Mouse (Mus musculus): ENCODE measurements at regions not wholly inside any gene's neighbourhood (a gene's known extent, or its start where the extent isn't known, plus 50 kb on each side); places are given as distances from the start of the nearest gene placed in this dataset.

GRCm38 (mm10) chr14:105779349-105779748, 117.3 kb downstream of the Spry2 start:
- no peak overlapping the region for H3K4me3 ChIP-seq (ENCODE audit: low read depth, low read length)
- no peaks in the 10 kb centered on the region for H3K9me3 ChIP-seq (replicated peaks; ENCODE audit: control insufficient read depth, insufficient read depth, low read length, poor library complexity, severe bottlenecking)
- H3K9ac ChIP-seq (ENCODE audit: low read depth, poor library complexity, severe bottlenecking), result no peak overlapping the region
- H3K36me3 ChIP-seq (ENCODE audit: control insufficient read depth, insufficient read depth, low read length, poor library complexity, severe bottlenecking), result no peaks in the 10 kb centered on the region
- TF ChIP-seq POLR2A (IDR thresholded peaks at IDR 0.05; ENCODE audit: insufficient read depth, low read length), result no peak
- no peak for TF ChIP-seq EP300 (IDR thresholded peaks at IDR 0.05; ENCODE audit: insufficient read depth, low read depth, low read length)
- TF ChIP-seq CTCF (IDR thresholded peaks at IDR 0.05; ENCODE audit: low read depth, low read length), result no peak
- H3K27me3 ChIP-seq (ENCODE audit: control insufficient read depth, insufficient read depth, low read length, poor library complexity, severe bottlenecking), result no peaks in the 10 kb centered on the region
- H3K4me1 ChIP-seq (ENCODE audit: control insufficient read depth, insufficient read depth, low read length), result no peaks in the 10 kb centered on the region
- H3K27ac ChIP-seq (ENCODE audit: insufficient read depth, low read length), result no peak overlapping the region

- H3K27ac ChIP-seq (ENCODE audit: insufficient read depth, low read length), result no peak overlapping the region
- no peaks in the 10 kb centered on the region for H3K36me3 ChIP-seq (ENCODE audit: control insufficient read depth, insufficient read depth, low read length, poor library complexity, severe bottlenecking)
- H3K9ac ChIP-seq (ENCODE audit: low read depth, poor library complexity, severe bottlenecking), result no peak overlapping the region
- TF ChIP-seq POLR2A (IDR thresholded peaks at IDR 0.05; ENCODE audit: insufficient read depth, low read length) (no peak), EP300 (IDR thresholded peaks at IDR 0.05; ENCODE audit: insufficient read depth, low read depth, low read length) (no peak), CTCF (IDR thresholded peaks at IDR 0.05; ENCODE audit: low read depth, low read length) (no peak)
- no peaks in the 10 kb centered on the region for H3K9me3 ChIP-seq (replicated peaks; ENCODE audit: control insufficient read depth, insufficient read depth, low read length, poor library complexity, severe bottlenecking)
- H3K4me3 ChIP-seq (ENCODE audit: low read depth, low read length), result no peak overlapping the region
- H3K27me3 ChIP-seq (ENCODE audit: control insufficient read depth, insufficient read depth, low read length, poor library complexity, severe bottlenecking), result no peaks in the 10 kb centered on the region
- no peaks in the 10 kb centered on the region for H3K4me1 ChIP-seq (ENCODE audit: control insufficient read depth, insufficient read depth, low read length)
These were observed 122.9 kb downstream of the Spry2 start for GRCm38 (mm10) chr14:105773674-105774073.

DNA sequence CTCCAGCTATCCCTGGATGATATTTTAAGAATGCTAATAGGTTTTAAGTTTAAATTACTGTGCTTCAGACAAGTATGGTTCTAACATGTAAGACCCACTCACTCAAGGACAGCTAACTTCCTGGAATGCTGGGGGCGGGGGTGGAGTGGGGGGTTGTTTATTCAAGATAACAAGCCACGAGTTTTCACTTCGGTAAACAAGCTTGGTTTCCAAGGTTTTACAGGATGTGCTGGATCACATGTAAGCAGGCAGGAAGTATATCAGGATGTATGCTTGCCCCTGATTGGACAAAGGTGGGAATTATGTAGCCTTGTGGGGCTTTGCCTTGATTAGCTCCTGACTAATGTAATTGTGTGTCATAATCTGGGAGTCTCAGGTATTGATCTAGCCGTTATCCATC, 129.5 kb downstream of the Spry2 start:
- no peak overlapping the region for H3K9ac ChIP-seq (ENCODE audit: low read depth, poor library complexity, severe bottlenecking)
- no peaks in the 10 kb centered on the region for H3K27me3 ChIP-seq (ENCODE audit: control insufficient read depth, insufficient read depth, low read length, poor library complexity, severe bottlenecking)
- TF ChIP-seq EP300 (IDR thresholded peaks at IDR 0.05; ENCODE audit: insufficient read depth, low read depth, low read length), result no peak
- TF ChIP-seq CTCF (IDR thresholded peaks at IDR 0.05; ENCODE audit: low read depth, low read length), result no peak
- TF ChIP-seq POLR2A (IDR thresholded peaks at IDR 0.05; ENCODE audit: insufficient read depth, low read length), result no peak
- no peaks in the 10 kb centered on the region for H3K4me1 ChIP-seq (ENCODE audit: control insufficient read depth, insufficient read depth, low read length)
- H3K9me3 ChIP-seq (replicated peaks; ENCODE audit: control insufficient read depth, insufficient read depth, low read length, poor library complexity, severe bottlenecking), result 0 out of 2 replicates have a peak, but pooled peaks cover 2% of the 10 kb centered on the region
- no peaks in the 10 kb centered on the region for H3K36me3 ChIP-seq (ENCODE audit: control insufficient read depth, insufficient read depth, low read length, poor library complexity, severe bottlenecking)
- no peak overlapping the region for H3K27ac ChIP-seq (ENCODE audit: insufficient read depth, low read length)
- no peak overlapping the region for H3K4me3 ChIP-seq (ENCODE audit: low read depth, low read length)

GRCm38 (mm10) chr14:105752509-105753375, 143.9 kb downstream of the Spry2 start:
- TF ChIP-seq EP300 (IDR thresholded peaks at IDR 0.05; ENCODE audit: insufficient read depth, low read depth, low read length), result no peak
- no peak for TF ChIP-seq CTCF (IDR thresholded peaks at IDR 0.05; ENCODE audit: low read depth, low read length)
- no peak for TF ChIP-seq POLR2A (IDR thresholded peaks at IDR 0.05; ENCODE audit: insufficient read depth, low read length)
- Histone ChIP-seq H3K4me3 (ENCODE audit: low read depth, low read length) (no peak overlapping the region), H3K4me1 (ENCODE audit: control insufficient read depth, insufficient read depth, low read length) (peaks cover 3% of the 10 kb centered on the region), H3K27me3 (ENCODE audit: control insufficient read depth, insufficient read depth, low read length, poor library complexity, severe bottlenecking) (no peaks in the 10 kb centered on the region), H3K36me3 (ENCODE audit: control insufficient read depth, insufficient read depth, low read length, poor library complexity, severe bottlenecking) (no peaks in the 10 kb centered on the region), H3K9me3 (replicated peaks; ENCODE audit: control insufficient read depth, insufficient read depth, low read length, poor library complexity, severe bottlenecking) (0 out of 2 replicates have a peak, but pooled peaks cover 3% of the 10 kb centered on the region), H3K9ac (ENCODE audit: low read depth, poor library complexity, severe bottlenecking) (no peak overlapping the region), H3K27ac (ENCODE audit: insufficient read depth, low read length) (no peak overlapping the region)

GRCm38 (mm10) chr14:105751762-105752161, 144.9 kb downstream of the Spry2 start:
- Histone ChIP-seq H3K27me3 (ENCODE audit: control insufficient read depth, insufficient read depth, low read length, poor library complexity, severe bottlenecking) (no peaks in the 10 kb centered on the region), H3K9me3 (replicated peaks; ENCODE audit: control insufficient read depth, insufficient read depth, low read length, poor library complexity, severe bottlenecking) (no peaks in the 10 kb centered on the region), H3K27ac (ENCODE audit: insufficient read depth, low read length) (no peak overlapping the region), H3K36me3 (ENCODE audit: control insufficient read depth, insufficient read depth, low read length, poor library complexity, severe bottlenecking) (no peaks in the 10 kb centered on the region), H3K9ac (ENCODE audit: low read depth, poor library complexity, severe bottlenecking) (no peak overlapping the region), H3K4me1 (ENCODE audit: control insufficient read depth, insufficient read depth, low read length) (peaks cover 3% of the 10 kb centered on the region), H3K4me3 (ENCODE audit: low read depth, low read length) (no peak overlapping the region)
- TF ChIP-seq CTCF (IDR thresholded peaks at IDR 0.05; ENCODE audit: low read depth, low read length) (no peak), EP300 (IDR thresholded peaks at IDR 0.05; ENCODE audit: insufficient read depth, low read depth, low read length) (no peak), POLR2A (IDR thresholded peaks at IDR 0.05; ENCODE audit: insufficient read depth, low read length) (no peak)

- no peak overlapping the region for H3K9ac ChIP-seq (ENCODE audit: low read depth, poor library complexity, severe bottlenecking)
- H3K4me1 ChIP-seq (ENCODE audit: control insufficient read depth, insufficient read depth, low read length), result peaks cover 3% of the 10 kb centered on the region
- TF ChIP-seq CTCF (IDR thresholded peaks at IDR 0.05; ENCODE audit: low read depth, low read length), result no peak
- no peak for TF ChIP-seq POLR2A (IDR thresholded peaks at IDR 0.05; ENCODE audit: insufficient read depth, low read length)
- TF ChIP-seq EP300 (IDR thresholded peaks at IDR 0.05; ENCODE audit: insufficient read depth, low read depth, low read length), result no peak
These were observed 152.0 kb downstream of the Spry2 start for GRCm38 (mm10) chr14:105744578-105744977.

More at GRCm38 (mm10) chr14:105744578-105744977, 152.0 kb downstream of the Spry2 start:
- Histone ChIP-seq H3K4me3 (ENCODE audit: low read depth, low read length) (no peak overlapping the region), H3K27me3 (ENCODE audit: control insufficient read depth, insufficient read depth, low read length, poor library complexity, severe bottlenecking) (no peaks in the 10 kb centered on the region), H3K9me3 (replicated peaks; ENCODE audit: control insufficient read depth, insufficient read depth, low read length, poor library complexity, severe bottlenecking) (no peaks in the 10 kb centered on the region), H3K27ac (ENCODE audit: insufficient read depth, low read length) (no peak overlapping the region), H3K36me3 (ENCODE audit: control insufficient read depth, insufficient read depth, low read length, poor library complexity, severe bottlenecking) (no peaks in the 10 kb centered on the region)
